Comparison of ENCODE assay signal across 8 mouse cellular contexts in genomic region chr1:59163030-59163461, GRCm38 (mm10). TPM values are rescaled to one million over a fixed set of nuclear protein-coding genes. Genes with fewer than 3 reads are reported as not detected.
A peak's percentile ranks its signal among the peaks of the same experiment; 100 is the strongest.
DNase-seq lines count a peak whose midpoint lies in the region; ATAC-seq and TF ChIP-seq lines count a peak whose summit lies in the region.

Mpp4 (minus strand) TSS chr1:59163389.

- no peaks in the 10 kb centered on the region for H3K9me3 ChIP-seq in G1E (replicated peaks)

- H3K27me3 ChIP-seq in G1E (ENCODE audit: insufficient read depth, low read length): peaks cover 4% of the 10 kb centered on the region; the same call in 1 of the 2 replicates

- H3K36me3 ChIP-seq in G1E (replicated peaks): peaks cover 53% of the 10 kb centered on the region

- peak; percentile 85 for ATAC-seq in G1E (ENCODE audit: extremely low read depth, insufficient number of reproducible peaks, low FRiP score, poor library complexity, severe bottlenecking)
- ATAC-seq in megakaryocyte progenitor cell, adult 5-6 weeks (replicated peaks; ENCODE audit: poor library complexity): peak; percentile 90

- peak; percentile 97 for DNase-seq in 416B (ENCODE audit: low read depth)
- DNase-seq in G1E (ENCODE audit: low spot score): peak; percentile 69
- DNase-seq in frontal cortex, postnatal 36 days (ENCODE audit: low spot score in 2 of 2): peak; percentile 76 to 77
- no peak for DNase-seq in spleen, adult 12 weeks (ENCODE audit: low spot score)
- no peak for DNase-seq in heart, postnatal 36 days
- no peak for DNase-seq in adrenal gland, adult 18-20 months (ENCODE audit: low spot score in 2 of 2)
- no peak for DNase-seq in urinary bladder, postnatal 4 days (ENCODE audit: low spot score in 2 of 2)

- intact Hi-C loops in heart, postnatal 36 days (cut with DNase I): no loop called here

- H3K4me1 ChIP-seq in G1E (ENCODE audit: insufficient read depth, low read depth, low read length): peaks cover 41% of the 10 kb centered on the region

- no peak for TF ChIP-seq CTCF in G1E (IDR thresholded peaks at IDR 0.05; ENCODE audit: low read depth, low read length)

- H3K4me3 ChIP-seq in G1E (ENCODE audit: low read depth, low read length): peak within 1 kb of the TSS; percentile 38; the same call in 1 of the 2 replicates

RNA-seq across cellular contexts. Expression of gene Mpp4, which starts in this region (rescaled TPM):
- total RNA-seq in G1E (2014; fragmentation: Nextera tagmentation) (1.4 TPM in 1 of 2 replicates, not detected in the other), G1E (2017) (0.87 and 1.6 TPM in 2 replicates)
- polyA plus RNA-seq in G1E (2012): 0.05 TPM in 1 of 2 replicates, not detected in the other
- total RNA-seq in megakaryocyte progenitor cell, adult 5-6 weeks (2015): 0.68 and 1.2 TPM in 2 replicates
- total RNA-seq in megakaryocyte progenitor cell, adult 5-6 weeks (2017): 0.42 and 1.0 TPM in 2 replicates
- under 1 TPM in 1 of 2 experiments, not detected in 1; 0.08 TPM for total RNA-seq in heart, postnatal 36 days (2021)
- under 1 TPM; 0.17 to 0.38 TPM for total RNA-seq in adrenal gland, adult 18-20 months (2021)

Comparison
In these comparisons a context has a peak if more than half of its experiments do, and no peak if none do; other contexts are left out.
1. DNase-seq: peak in 416B (single experiment), G1E (single experiment) and frontal cortex, postnatal 36 days (2 of 2); none in spleen, adult 12 weeks (single experiment), heart, postnatal 36 days (0 of 2), adrenal gland, adult 18-20 months (0 of 2) and urinary bladder, postnatal 4 days (0 of 2).